Mouse (Mus musculus): ENCODE data around the gene Odf3l2. TPM values are rescaled to one million over a fixed set of nuclear protein-coding genes. Genes with fewer than 3 reads are reported as not detected.
A peak's percentile ranks its signal among the peaks of the same experiment; 100 is the strongest.

The Odf3l2 gene
- polyA plus RNA-seq, 1 experiment from 2014 or later: not detected

DNA sequence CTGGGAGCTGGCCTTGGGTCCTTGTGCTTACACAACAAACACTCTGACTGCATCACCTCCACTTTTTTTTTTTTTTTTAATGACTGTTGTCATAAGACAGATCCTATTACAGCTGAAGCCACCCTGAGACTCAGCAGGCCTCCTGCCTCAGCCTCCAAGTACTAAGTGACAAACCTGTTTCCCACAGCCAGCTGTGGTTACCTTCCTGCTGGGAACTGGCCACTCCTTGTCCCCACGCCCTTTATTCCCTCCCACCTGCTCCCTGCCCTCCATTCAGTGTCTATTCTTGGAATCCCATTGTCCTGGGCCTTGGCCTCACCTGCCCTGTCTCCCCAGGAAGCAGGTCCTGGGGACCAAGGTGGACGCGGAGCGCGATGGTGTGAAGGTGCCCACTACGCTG lies 42.0 kb upstream of the Odf3l2 start:
- no peaks in the 10 kb centered on the region for H3K9me3 ChIP-seq (ENCODE audit: low read length)
- no peak overlapping the region for H3K4me2 ChIP-seq (replicated peaks; ENCODE audit: low read depth, low read length)
- no peak overlapping the region for H3K27ac ChIP-seq (ENCODE audit: low read length)
- peaks cover 10% of the 10 kb centered on the region; the same call in 1 of the 2 replicates for H3K4me1 ChIP-seq (ENCODE audit: insufficient read depth, low read depth, low read length)
- H3K27me3 ChIP-seq (replicated peaks; ENCODE audit: insufficient read depth, low read length): no peaks in the 10 kb centered on the region
- ATAC-seq (no peak), DNase-seq (ENCODE audit: low spot score) (no peak)
- 95% methylated on average over 6 of the region's 6 CpGs for WGBS
- no peak for TF ChIP-seq EP300 (IDR thresholded peaks at IDR 0.05)
- no peak for TF ChIP-seq CTCF (IDR thresholded peaks at IDR 0.05)
- peaks cover 35% of the 10 kb centered on the region for H3K36me3 ChIP-seq (ENCODE audit: insufficient read depth, low read length)
- H3K9ac ChIP-seq (replicated peaks; ENCODE audit: low read depth): no peak overlapping the region
- no peak overlapping the region for H3K4me3 ChIP-seq (ENCODE audit: low read depth, low read length)

DNA sequence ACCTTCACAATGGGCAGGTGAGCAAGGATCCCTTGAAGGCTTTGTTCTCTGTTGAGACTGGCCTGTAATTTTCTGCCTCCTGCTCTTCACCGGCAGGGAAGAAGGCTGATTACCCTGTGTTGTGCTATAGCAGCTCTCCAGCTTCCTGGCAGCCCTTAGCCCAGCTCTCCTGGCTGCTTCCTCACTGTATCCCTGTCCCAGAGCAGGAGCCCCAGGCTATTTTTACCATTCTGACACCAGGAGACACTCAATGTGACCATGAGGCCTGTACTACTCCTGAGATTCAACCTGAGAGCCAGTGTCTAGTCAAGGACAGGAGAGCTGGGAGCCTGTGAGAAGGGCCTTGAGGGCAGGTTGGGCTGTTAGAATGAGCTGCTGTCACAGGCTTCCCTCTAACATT lies 41.2 kb upstream of the Odf3l2 start:
- TF ChIP-seq CTCF (IDR thresholded peaks at IDR 0.05) (no peak), EP300 (IDR thresholded peaks at IDR 0.05) (no peak)
- Histone ChIP-seq H3K9me3 (ENCODE audit: low read length) (no peaks in the 10 kb centered on the region), H3K4me1 (ENCODE audit: insufficient read depth, low read depth, low read length) (peaks cover 10% of the 10 kb centered on the region; the same call in 1 of the 2 replicates), H3K9ac (replicated peaks; ENCODE audit: low read depth) (no peak overlapping the region), H3K36me3 (ENCODE audit: insufficient read depth, low read length) (peaks cover 35% of the 10 kb centered on the region), H3K4me3 (ENCODE audit: low read depth, low read length) (no peak overlapping the region), H3K27ac (ENCODE audit: low read length) (no peak overlapping the region), H3K27me3 (replicated peaks; ENCODE audit: insufficient read depth, low read length) (no peaks in the 10 kb centered on the region), H3K4me2 (replicated peaks; ENCODE audit: low read depth, low read length) (no peak overlapping the region)
- ATAC-seq: no peak
- DNase-seq (ENCODE audit: low spot score): no peak
- 94% methylated on average over 1 of the region's 1 CpGs for WGBS

DNA sequence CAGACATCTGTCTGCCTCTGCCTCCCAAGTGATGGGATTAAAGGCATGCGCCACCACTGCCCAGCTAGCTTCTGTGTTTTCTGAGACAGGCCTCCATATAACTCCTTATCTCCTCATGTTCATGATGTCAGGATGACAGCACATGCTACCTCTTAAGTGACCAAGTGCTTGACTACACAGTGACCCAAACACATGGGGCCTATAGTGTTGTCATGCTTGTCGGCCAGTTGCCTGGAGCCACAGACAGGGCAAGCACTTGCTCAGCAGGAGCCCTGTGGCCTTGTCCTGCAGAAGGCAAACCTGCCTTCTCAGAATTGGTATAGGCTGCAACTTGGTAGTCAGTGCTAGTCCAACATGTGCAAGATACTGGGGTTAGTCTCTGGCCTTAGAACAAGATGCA lies 40.7 kb upstream of the Odf3l2 start:
- Histone ChIP-seq H3K27ac (ENCODE audit: low read length) (no peak overlapping the region), H3K4me1 (ENCODE audit: insufficient read depth, low read depth, low read length) (peaks cover 10% of the 10 kb centered on the region; the same call in 1 of the 2 replicates), H3K27me3 (replicated peaks; ENCODE audit: insufficient read depth, low read length) (no peaks in the 10 kb centered on the region), H3K9ac (replicated peaks; ENCODE audit: low read depth) (no peak overlapping the region), H3K9me3 (ENCODE audit: low read length) (no peaks in the 10 kb centered on the region), H3K4me3 (ENCODE audit: low read depth, low read length) (no peak overlapping the region), H3K4me2 (replicated peaks; ENCODE audit: low read depth, low read length) (no peak overlapping the region), H3K36me3 (ENCODE audit: insufficient read depth, low read length) (peaks cover 35% of the 10 kb centered on the region)
- TF ChIP-seq EP300 (IDR thresholded peaks at IDR 0.05): no peak
- TF ChIP-seq CTCF (IDR thresholded peaks at IDR 0.05): no peak
- DNase-seq (ENCODE audit: low spot score) (no peak), ATAC-seq (no peak)
- WGBS: 85% methylated on average over 2 of the region's 2 CpGs

DNA sequence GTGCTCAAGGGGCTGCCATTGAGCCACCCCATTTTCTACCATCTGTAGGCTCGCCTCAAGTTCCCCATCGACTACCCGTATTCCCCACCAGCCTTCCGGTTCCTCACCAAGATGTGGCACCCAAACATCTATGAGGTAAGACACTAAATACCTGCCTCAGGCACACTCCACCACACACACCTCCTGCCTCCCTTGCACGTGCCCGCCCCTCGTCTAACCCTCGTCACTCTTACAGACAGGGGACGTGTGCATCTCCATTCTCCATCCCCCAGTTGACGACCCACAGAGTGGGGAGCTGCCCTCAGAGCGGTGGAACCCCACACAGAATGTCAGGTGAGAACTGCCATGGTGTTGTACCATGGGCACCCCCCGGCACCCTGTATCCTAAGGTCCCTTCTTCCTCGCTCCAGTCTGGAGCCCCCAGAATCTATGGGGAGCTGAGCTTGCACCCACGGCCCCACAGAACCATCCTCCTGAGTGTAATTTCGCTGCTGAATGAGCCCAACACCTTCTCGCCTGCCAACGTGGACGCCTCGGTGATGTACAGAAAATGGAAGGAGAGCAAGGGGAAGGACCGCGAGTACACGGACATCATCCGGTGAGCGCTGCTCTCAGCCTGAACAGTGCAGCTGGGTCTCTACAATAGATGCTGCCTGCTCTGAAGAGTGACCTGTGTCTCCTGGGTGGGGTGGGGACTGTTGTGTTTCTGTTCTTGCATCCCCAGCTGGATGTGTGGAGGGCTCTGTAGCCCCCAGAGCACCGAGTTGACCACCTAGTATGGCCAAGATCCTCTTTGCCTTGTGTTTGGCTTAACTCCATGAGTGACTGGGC lies 39.4 kb upstream of the Odf3l2 start:
- H3K27me3 ChIP-seq (replicated peaks; ENCODE audit: insufficient read depth, low read length): no peaks in the 10 kb centered on the region
- no peak overlapping the region for H3K27ac ChIP-seq (ENCODE audit: low read length)
- peaks cover 14% of the 10 kb centered on the region; the same call in 1 of the 2 replicates for H3K4me1 ChIP-seq (ENCODE audit: insufficient read depth, low read depth, low read length)
- no peak overlapping the region for H3K9ac ChIP-seq (replicated peaks; ENCODE audit: low read depth)
- TF ChIP-seq EP300 (IDR thresholded peaks at IDR 0.05) (no peak), CTCF (IDR thresholded peaks at IDR 0.05) (no peak)
- DNase-seq (ENCODE audit: low spot score) (no peak), ATAC-seq (no peak)
- no peaks in the 10 kb centered on the region for H3K9me3 ChIP-seq (ENCODE audit: low read length)
- peaks cover 35% of the 10 kb centered on the region for H3K36me3 ChIP-seq (ENCODE audit: insufficient read depth, low read length)
- H3K4me3 ChIP-seq (ENCODE audit: low read depth, low read length): no peak overlapping the region
- no peak overlapping the region for H3K4me2 ChIP-seq (replicated peaks; ENCODE audit: low read depth, low read length)
- WGBS: 94% methylated on average over 25 of the region's 25 CpGs

DNA sequence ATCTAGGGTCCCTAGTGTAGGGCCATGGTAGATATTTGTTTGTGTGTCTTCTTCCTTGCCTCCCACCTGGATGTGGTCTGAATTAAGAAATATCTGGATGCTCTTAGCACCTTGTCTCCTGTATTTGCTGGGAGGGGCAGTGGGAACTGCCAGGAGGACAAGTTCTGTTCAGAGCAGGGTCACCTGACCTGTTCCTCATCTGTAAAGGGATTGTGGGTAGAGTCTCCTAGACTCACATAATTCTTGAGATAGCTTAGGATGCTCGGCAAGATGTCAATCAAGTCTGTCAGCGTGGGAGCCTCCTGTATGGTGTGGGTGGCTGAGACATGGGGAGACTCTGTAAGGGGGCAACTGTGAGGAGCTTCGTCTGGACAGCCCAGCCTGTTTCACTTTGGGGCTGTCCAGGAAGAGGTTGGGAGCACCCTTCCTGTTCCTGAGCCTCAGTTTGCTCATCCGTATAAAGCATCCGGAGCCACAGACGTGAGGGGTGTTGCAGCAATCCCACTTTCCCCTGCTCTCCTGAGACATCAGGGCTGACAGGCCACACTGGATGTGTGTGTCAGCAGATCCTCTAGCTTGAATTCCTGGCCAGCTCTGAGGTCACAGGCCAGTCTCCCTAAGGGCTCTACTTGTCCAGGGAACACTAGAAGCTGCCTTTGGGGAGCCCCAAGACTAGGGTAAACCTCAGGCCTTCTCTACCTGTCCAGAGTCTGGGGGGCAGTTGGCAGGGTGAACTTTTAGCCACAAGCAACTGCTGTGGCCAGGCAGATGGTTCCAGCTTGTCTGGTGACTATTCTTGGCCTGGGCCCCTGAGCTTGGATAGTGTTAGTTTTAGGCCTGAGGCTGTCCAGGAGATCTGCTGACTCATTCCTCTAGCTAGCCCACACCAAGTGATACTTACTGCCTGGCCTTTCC lies 38.4 kb upstream of the Odf3l2 start:
- Histone ChIP-seq H3K27me3 (replicated peaks; ENCODE audit: insufficient read depth, low read length) (no peaks in the 10 kb centered on the region), H3K4me1 (ENCODE audit: insufficient read depth, low read depth, low read length) (peaks cover 14% of the 10 kb centered on the region; the same call in 1 of the 2 replicates), H3K4me3 (ENCODE audit: low read depth, low read length) (no peak overlapping the region), H3K9me3 (ENCODE audit: low read length) (no peaks in the 10 kb centered on the region), H3K36me3 (ENCODE audit: insufficient read depth, low read length) (peaks cover 35% of the 10 kb centered on the region), H3K9ac (replicated peaks; ENCODE audit: low read depth) (peak overlapping the region; percentile 16; the same call in 1 of the 2 replicates), H3K4me2 (replicated peaks; ENCODE audit: low read depth, low read length) (peak overlapping the region; percentile 92), H3K27ac (ENCODE audit: low read length) (0 out of 2 replicates have a peak overlapping the region, but pooled peaks have one; percentile 81)
- 66% methylated on average over 6 of the region's 6 CpGs for WGBS
- TF ChIP-seq CTCF (IDR thresholded peaks at IDR 0.05): no peak
- DNase-seq (ENCODE audit: low spot score): no peak
- ATAC-seq: no peak

All from lung, postnatal 0 days (tissue).